Mouse (Mus musculus) E14TG2a.4 (cell line): ENCODE data around the gene Klf9.

ENCODE experiments used
- CTCF ChIP-seq: conservative IDR thresholded peaks from 2 replicates; pipeline ENCODE4 v1.5.1; 2014; ENCODE audit warnings: low read length
- NANOG ChIP-seq: IDR thresholded peaks from 2 replicates; pipeline ENCODE4 v1.6.1; 2014; ENCODE audit warnings: borderline replicate concordance, low read length, mixed read lengths

DNA sequence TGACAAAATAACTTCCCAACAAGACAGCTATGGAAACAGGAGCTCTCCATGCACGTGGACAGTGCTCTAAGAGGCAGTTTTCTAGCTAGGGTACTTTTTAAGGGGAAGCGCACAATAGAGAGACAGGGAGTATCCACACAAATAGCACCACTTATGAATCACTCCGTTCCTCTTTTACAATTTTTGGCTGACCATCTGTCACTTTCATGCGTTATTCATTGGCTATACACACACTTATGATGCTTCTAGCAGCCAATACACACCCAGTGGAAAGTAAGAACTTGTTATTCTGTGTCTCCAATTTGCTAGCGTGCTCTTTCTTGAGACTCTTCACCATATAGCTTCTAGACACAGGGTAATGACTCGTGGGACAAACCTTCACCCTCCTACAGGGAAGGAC is 46.7 kb downstream of the Klf9 start:
- TF ChIP-seq CTCF, result no peak
- TF ChIP-seq NANOG, result no peak
